Mouse (Mus musculus) embryonic facial prominence, embryonic 14.5 days (tissue): ENCODE results near the gene Hoxa11. TPM values are rescaled to one million over a fixed set of nuclear protein-coding genes. Genes with fewer than 3 reads are reported as not detected.
A peak's percentile ranks its signal among the peaks of the same experiment; 100 is the strongest.

Experiments used
- ATAC-seq: fragments of 200-750 bp; cut with Nextera tagmentation; 2 replicates; pipeline ENCODE4 v1.8.0; 2017; ENCODE audit warnings: low read depth, moderate number of reproducible peaks, moderate TSS enrichment
- DNase-seq: peaks from one replicate; pipeline ENCODE4 v3.0.0-alpha.2; 2015; ENCODE audit warnings: low spot score
- H3K27ac ChIP-seq: fragments of 300-500 bp; sonication (generic); replicated peaks from 2 replicates; pipeline ENCODE4 v1.5.1; 2014; ENCODE audit warnings: low read depth, mild to moderate bottlenecking, low read length, moderate library complexity
- H3K27me3 ChIP-seq: fragments of 300-500 bp; sonication (generic); replicated peaks from 2 replicates; pipeline ENCODE4 v1.6.1; 2014; ENCODE audit warnings: low read length; ENCODE audit not compliant: control insufficient read depth, insufficient read depth
- H3K36me3 ChIP-seq: fragments of 300-500 bp; sonication (generic); 2 replicates; pipeline ENCODE4 v1.6.1; 2014; ENCODE audit warnings: low read length, mixed read lengths; ENCODE audit not compliant: control insufficient read depth, insufficient read depth
- H3K4me1 ChIP-seq: fragments of 300-500 bp; sonication (generic); 2 replicates; pipeline ENCODE4 v1.6.1; 2014; ENCODE audit warnings: antibody characterized with exemption, low read length; ENCODE audit not compliant: control insufficient read depth, insufficient read depth
- H3K4me2 ChIP-seq: fragments of 300-500 bp; sonication (generic); 2 replicates; pipeline ENCODE4 v1.6.1; 2014; ENCODE audit warnings: low read depth, mild to moderate bottlenecking, low read length, moderate library complexity, mixed read lengths
- H3K4me3 ChIP-seq: fragments of 300-500 bp; sonication (generic); 2 replicates; pipeline ENCODE4 v1.5.1; 2014; ENCODE audit warnings: low read depth, mild to moderate bottlenecking, low read length
- H3K9ac ChIP-seq: fragments of 300-500 bp; sonication (generic); 2 replicates; pipeline ENCODE4 v1.6.1; 2014; ENCODE audit warnings: low read depth, mild to moderate bottlenecking, low read length, moderate library complexity, mixed read lengths
- H3K9me3 ChIP-seq: fragments of 300-500 bp; sonication (generic); 2 replicates; pipeline ENCODE4 v1.6.1; 2016; ENCODE audit warnings: low read length; ENCODE audit not compliant: control insufficient read depth
- WGBS: fragments of 180-500 bp; shearing (Covaris S2); extraction: QIAGEN DNeasy Blood & Tissue Kit; methylation state at CpG from one replicate; pipeline ENCODE4 v1.1.7; 2014; 5-methylcytosine and 5-hydroxymethylcytosine counted together
- polyA plus RNA-seq: library from polyadenylated mRNA; unstranded; fragments of >200 nt; fragmentation: Nextera tagmentation; extraction: Ambion mirVana; gene quantifications from 2 replicates; pipeline ENCODE4 v1.2.1, GENCODE M21; 2014

The Hoxa11 gene
- polyA plus RNA-seq, 1 experiment from 2014 or later: not detected

GRCm38 (mm10) chr6:52244471-52245039, 1.1 kb downstream of the Hoxa11 start:
- Histone ChIP-seq H3K27me3 (peaks cover 100% of the 10 kb centered on the region), H3K27ac (no peak overlapping the region), H3K36me3 (no peaks in the 10 kb centered on the region), H3K4me3 (peak overlapping the region; percentile 5; the same call in 1 of the 2 replicates), H3K4me2 (no peak overlapping the region), H3K9me3 (no peaks in the 10 kb centered on the region), H3K9ac (no peak overlapping the region), H3K4me1 (no peaks in the 10 kb centered on the region)
- DNase-seq: no peak
- no peak for ATAC-seq
- under 1% methylated on average over 23 of the region's 23 CpGs for WGBS

GRCm38 (mm10) chr6:52243681-52244121, 1.9 kb downstream of the Hoxa11 start:
- H3K27me3 ChIP-seq: peaks cover 98% of the 10 kb centered on the region
- DNase-seq (no peak), ATAC-seq (no peak)
- H3K4me3 ChIP-seq: no peak overlapping the region
- H3K4me2 ChIP-seq: no peak overlapping the region
- H3K27ac ChIP-seq: no peak overlapping the region
- H3K36me3 ChIP-seq: no peaks in the 10 kb centered on the region
- no peaks in the 10 kb centered on the region for H3K4me1 ChIP-seq
- H3K9me3 ChIP-seq: no peaks in the 10 kb centered on the region
- WGBS: under 1% methylated on average over 12 of the region's 12 CpGs
- H3K9ac ChIP-seq: no peak overlapping the region

GRCm38 (mm10) chr6:52242801-52243332, 2.7 kb downstream of the Hoxa11 start:
- WGBS: 3% methylated on average over 4 of the region's 4 CpGs
- H3K4me2 ChIP-seq: no peak overlapping the region

GRCm38 (mm10) chr6:52241001-52241621, 4.5 kb downstream of the Hoxa11 start:
- Histone ChIP-seq H3K4me3 (no peak overlapping the region), H3K27me3 (peaks cover 98% of the 10 kb centered on the region), H3K27ac (no peak overlapping the region), H3K36me3 (no peaks in the 10 kb centered on the region), H3K9me3 (no peaks in the 10 kb centered on the region), H3K4me1 (no peaks in the 10 kb centered on the region), H3K9ac (no peak overlapping the region), H3K4me2 (no peak overlapping the region)
- DNase-seq (no peak), ATAC-seq (no peak)
- 6% methylated on average over 9 of the region's 9 CpGs for WGBS

More at GRCm38 (mm10) chr6:52242801-52243332, 2.7 kb downstream of the Hoxa11 start:
- no peak for DNase-seq
- Histone ChIP-seq H3K27ac (no peak overlapping the region), H3K9me3 (no peaks in the 10 kb centered on the region), H3K27me3 (peaks cover 98% of the 10 kb centered on the region), H3K9ac (no peak overlapping the region), H3K4me3 (no peak overlapping the region), H3K36me3 (no peaks in the 10 kb centered on the region), H3K4me1 (no peaks in the 10 kb centered on the region)
- ATAC-seq: no peak

- Histone ChIP-seq H3K4me3 (peak within 1 kb of the TSS; percentile 18; the same call in 1 of the 2 replicates), H3K9ac (no peak within 1 kb of the TSS), H3K4me1 (no peaks in the 10 kb centered on the region), H3K27ac (no peak within 1 kb of the TSS), H3K9me3 (no peaks in the 10 kb centered on the region), H3K27me3 (peaks cover 98% of the 10 kb centered on the region), H3K4me2 (peak within 1 kb of the TSS; percentile 23; the same call in 1 of the 2 replicates), H3K36me3 (no peaks in the 10 kb centered on the region)
- 1% methylated on average over 35 of the region's 35 CpGs for WGBS
- ATAC-seq (peak; percentile 70; the same call in 1 of the 2 replicates), DNase-seq (peak; percentile 81)
These were observed 5.1 kb downstream of the Hoxa11 start, which contains the start of gene Hoxa10 for GRCm38 (mm10) chr6:52240389-52241000. TSS of gene Hoxa10 (minus strand) at chr6:52240854.

GRCm38 (mm10) chr6:52239625-52240388, 5.8 kb downstream of the Hoxa11 start:
- H3K9me3 ChIP-seq: no peaks in the 10 kb centered on the region
- H3K27me3 ChIP-seq: peaks cover 98% of the 10 kb centered on the region
- no peaks in the 10 kb centered on the region for H3K36me3 ChIP-seq
- H3K4me3 ChIP-seq: peak overlapping the region; percentile 18; the same call in 1 of the 2 replicates
- ATAC-seq: no peak
- DNase-seq: no peak
- peak overlapping the region; percentile 23; the same call in 1 of the 2 replicates for H3K4me2 ChIP-seq
- H3K4me1 ChIP-seq: no peaks in the 10 kb centered on the region
- 1% methylated on average over 30 of the region's 30 CpGs for WGBS
- no peak overlapping the region for H3K27ac ChIP-seq
- no peak overlapping the region for H3K9ac ChIP-seq

GRCm38 (mm10) chr6:52238976-52239375, 6.6 kb downstream of the Hoxa11 start:
- H3K36me3 ChIP-seq: no peaks in the 10 kb centered on the region
- no peaks in the 10 kb centered on the region for H3K9me3 ChIP-seq
- no peaks in the 10 kb centered on the region for H3K4me1 ChIP-seq
- no peak overlapping the region for H3K4me3 ChIP-seq
- no peak overlapping the region for H3K9ac ChIP-seq
- DNase-seq (no peak), ATAC-seq (no peak)
- no peak overlapping the region for H3K4me2 ChIP-seq
- peaks cover 98% of the 10 kb centered on the region for H3K27me3 ChIP-seq
- WGBS: 4% methylated on average over 7 of the region's 7 CpGs
- H3K27ac ChIP-seq: no peak overlapping the region

GRCm38 (mm10) chr6:52238155-52238545, 7.5 kb downstream of the Hoxa11 start:
- Histone ChIP-seq H3K9ac (no peak overlapping the region), H3K4me2 (no peak overlapping the region), H3K27me3 (peaks cover 98% of the 10 kb centered on the region), H3K9me3 (no peaks in the 10 kb centered on the region), H3K4me3 (no peak overlapping the region), H3K27ac (no peak overlapping the region), H3K4me1 (no peaks in the 10 kb centered on the region), H3K36me3 (no peaks in the 10 kb centered on the region)
- no peak for ATAC-seq
- DNase-seq: no peak
- WGBS: 3% methylated on average over 7 of the region's 7 CpGs
